Mouse (Mus musculus) thymus, postnatal 14 days (tissue): ENCODE measurements around the gene Myo3b.

Experiments
- DNase-seq: peaks from one replicate; pipeline ENCODE4 v3.0.0; 2021

The Myo3b gene

DNA sequence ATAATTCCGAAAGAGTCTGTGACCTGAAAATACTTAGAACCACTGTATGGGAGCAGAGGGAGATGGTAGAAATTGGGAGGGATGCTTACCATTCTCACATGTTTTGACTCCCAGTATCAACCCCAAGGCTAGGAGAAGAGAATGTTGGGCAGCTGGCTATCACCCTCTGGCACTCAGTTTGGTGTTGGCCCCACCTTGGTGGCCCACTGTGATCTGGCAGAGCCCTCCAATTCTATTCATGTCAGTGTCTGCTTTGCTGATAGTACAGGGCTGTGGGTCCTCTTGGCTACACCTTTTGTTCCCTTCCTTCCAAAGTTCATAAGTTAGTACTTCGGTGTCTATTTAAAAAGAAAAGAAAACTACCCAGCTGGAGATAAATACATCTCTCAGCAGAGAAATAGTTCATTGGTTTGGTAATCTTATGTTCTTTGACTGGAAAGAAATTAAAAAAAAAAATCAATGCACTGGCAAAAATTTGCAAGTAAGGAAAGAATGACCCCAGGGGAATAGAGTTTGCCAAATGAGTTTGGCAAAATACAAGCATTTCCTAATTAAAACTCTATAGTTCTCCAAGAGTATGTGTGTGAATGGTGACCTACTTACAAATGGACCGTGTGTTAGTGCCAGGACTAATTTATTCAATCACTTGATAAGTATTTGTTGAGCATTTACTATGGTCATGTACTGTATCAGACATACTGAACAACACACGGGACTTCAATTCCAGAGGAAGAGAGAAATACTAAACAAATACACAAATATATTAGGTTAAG is 98.5 kb downstream of the Myo3b start:
- DNase-seq: no peak

- no peak for DNase-seq
Measured at GRCm38 (mm10) chr2:70143543-70144188, 104.7 kb downstream of the Myo3b start.

DNA sequence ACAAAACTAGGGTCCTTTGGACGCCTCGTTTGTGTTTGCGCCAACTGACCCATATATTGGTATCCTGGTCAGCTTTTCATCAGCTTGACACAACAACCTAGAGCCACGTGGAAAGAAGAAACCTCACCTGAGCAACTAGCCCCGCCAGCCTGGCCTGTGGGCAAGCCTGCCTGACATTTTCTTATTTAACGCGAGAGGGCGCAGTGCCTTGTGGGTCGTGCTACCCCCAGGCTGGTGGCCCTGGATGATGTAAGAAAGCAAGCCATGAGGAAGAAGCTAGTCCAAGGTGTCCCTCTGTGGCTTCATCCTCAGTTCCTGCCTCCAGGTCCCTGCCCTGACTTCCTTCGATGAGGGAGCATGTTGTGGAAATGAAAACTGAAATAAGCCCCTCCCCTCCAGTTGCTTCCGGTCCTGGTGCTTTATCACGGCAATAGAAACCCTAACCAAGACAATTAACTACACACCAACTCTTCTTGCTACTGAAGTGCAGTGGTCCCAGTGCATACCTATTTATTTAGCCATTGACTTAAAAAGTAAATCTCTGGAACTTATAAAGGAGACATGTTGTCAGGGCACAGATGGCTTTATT is 108.2 kb downstream of the Myo3b start:
- peak; percentile 3 for DNase-seq

DNA sequence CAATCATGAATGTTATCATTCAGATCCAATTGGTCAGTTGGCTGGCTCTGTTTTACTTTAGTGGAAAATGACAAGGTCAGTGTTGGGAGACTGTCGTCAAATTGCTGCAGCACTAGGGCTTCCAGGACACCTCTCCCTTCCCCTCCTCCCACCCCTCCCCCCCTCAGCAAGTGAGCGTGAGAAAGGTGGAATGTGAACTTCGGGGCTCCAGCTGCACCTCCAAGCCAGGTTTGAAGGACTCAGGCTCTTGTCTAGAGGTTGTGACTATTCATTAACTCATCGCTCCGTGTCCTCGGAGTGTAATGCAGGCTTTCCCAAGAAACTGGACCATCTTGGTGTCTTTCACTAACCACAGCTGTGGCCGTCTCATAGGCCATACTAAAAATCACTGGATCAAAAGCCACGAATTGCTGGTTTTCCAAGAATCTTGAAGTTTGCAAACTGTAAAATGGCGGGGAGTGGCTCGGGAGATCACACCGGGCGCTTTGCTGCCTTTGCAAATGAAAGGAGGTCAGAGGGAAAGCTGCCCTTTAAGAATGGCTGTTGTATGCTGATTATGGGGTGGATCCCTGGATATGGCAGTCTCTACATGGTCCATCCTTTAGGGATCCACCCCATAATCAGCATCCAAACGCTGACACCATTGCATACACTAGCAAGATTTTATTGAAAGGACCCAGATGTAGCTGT is 110.0 kb downstream of the Myo3b start:
- no peak for DNase-seq

DNA sequence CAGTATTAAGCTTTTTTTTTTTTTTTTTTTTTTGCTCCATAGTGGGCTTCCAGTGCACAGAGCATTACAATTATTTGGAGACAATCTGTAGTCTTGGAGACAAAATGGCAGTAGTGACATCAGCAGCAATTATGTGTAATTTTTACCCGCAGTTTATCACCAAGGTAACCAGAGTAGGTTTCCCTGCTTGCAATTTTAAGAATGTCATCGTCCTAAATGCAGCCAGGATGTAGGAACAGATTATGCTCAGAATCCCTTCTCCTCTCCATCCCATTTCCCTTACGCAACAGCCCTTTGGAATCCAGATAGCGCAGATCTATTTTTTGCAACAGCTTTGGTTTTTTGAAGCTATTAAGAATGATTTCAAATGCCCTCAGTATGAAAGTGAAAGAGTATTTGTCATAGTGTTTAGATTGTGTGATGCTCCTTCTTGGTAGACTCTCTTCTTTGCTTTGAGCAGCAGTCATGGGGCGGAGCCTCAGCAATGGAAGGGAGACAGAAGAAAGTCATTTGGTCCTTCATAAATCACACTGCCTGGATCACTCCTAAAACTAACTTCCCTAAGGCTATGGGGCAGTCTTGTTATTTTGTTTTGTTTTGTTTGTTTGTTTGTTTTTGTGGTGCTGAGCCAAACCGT is 111.6 kb downstream of the Myo3b start:
- no peak for DNase-seq

DNA sequence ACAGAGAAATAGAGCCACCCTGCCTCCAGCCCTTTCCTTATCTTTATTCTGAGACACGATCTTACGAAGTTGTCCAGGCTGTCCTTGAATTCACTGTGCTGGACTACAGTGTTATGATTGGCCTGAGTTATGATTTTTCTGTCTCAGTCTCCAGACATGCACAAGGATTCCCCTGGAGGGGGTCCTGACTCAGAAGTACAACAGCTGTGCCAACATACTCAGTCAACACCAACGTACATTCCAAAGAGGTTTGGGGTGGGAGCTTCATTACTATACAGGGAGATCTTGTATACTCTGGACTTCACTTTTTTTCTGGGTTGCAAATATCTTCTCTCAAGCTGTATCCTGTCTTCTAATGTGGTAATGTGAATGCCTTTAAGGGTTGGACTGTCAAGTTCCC is 113.0 kb downstream of the Myo3b start:
- DNase-seq: no peak

GRCm38 (mm10) chr2:70155226-70155836 is 116.4 kb downstream of the Myo3b start:
- DNase-seq: no peak

GRCm38 (mm10) chr2:70159543-70159942 is 120.6 kb downstream of the Myo3b start:
- no peak for DNase-seq

GRCm38 (mm10) chr2:70166231-70166630 is 127.3 kb downstream of the Myo3b start:
- no peak for DNase-seq

- DNase-seq: no peak
Measured at GRCm38 (mm10) chr2:70167944-70168935, 129.3 kb downstream of the Myo3b start.

- no peak for DNase-seq
Measured at GRCm38 (mm10) chr2:70170469-70170868, 131.5 kb downstream of the Myo3b start.

DNA sequence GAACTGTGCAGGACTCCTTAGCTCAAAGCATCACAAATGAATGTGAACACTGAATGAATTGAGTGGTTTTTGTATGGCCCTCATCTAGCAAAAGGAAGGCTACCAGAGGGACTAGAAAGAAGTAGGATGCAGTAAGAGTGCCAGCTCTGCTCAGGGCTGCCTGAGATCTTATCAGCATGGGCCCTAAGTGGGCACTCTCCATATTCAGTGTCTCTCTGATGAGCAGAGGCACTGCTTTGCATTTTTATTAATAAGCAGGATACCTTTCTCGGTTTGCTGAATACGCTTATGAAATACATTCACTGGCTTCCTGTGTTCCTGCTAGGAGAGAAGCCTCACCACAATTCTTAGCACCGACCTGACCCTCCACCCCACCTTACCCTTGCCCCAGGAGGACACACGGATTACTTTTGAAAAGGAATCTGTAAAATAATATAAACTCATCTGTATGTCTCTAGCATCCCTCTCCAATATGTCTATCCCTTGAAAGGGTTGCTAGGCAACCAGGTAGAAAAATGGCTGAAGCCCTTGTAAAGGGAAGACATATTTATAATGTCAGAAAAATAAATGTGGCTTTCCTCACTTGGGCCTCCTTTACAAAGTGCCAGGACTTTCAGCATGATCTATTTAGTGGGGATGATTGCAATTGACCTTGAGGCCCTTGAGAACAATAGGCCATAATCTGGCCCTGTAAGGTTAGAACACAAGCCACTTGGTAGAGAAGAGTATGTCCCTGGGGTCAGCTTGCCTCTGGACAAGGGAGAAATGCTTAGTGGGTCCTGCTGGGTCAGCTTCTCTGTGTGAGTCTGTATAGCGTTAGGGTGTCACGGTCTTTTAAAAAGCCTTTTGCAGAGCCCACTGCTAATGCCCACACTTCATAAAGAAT is 138.1 kb downstream of the Myo3b start:
- DNase-seq: no peak

- no peak for DNase-seq
Measured at GRCm38 (mm10) chr2:70177709-70178030, 138.7 kb downstream of the Myo3b start.

- no peak for DNase-seq
Measured at GRCm38 (mm10) chr2:70178241-70178640, 139.3 kb downstream of the Myo3b start.

DNA sequence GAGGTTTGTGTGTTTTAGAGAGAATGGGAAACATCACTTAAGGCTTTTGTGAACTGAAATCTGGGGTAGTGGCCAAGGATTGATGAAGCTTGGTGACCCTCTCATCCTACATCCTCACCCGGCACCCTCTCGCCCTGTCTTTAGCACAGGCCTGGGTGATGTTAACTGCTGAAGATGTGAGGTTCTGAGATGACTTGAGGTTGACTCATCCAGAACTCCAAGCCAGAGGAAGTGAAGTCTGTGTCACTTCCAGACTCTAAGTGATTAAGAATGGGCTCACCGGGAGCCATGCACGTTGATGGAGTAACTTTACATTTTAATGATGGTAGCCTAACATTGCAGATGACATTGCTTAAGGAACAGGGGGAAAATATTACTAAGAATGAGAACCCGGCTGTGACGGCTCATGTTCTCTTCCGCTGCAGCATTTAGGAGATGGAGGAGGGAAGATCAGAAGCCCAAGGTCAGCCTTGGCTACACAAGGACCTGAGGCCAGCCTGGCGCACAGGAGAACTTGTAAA is 143.3 kb downstream of the Myo3b start:
- DNase-seq: no peak

GRCm38 (mm10) chr2:70187040-70187439 is 148.1 kb downstream of the Myo3b start:
- DNase-seq: no peak

GRCm38 (mm10) chr2:70195418-70196248 is 156.7 kb downstream of the Myo3b start:
- no peak for DNase-seq

- no peak for DNase-seq
Measured at GRCm38 (mm10) chr2:70201796-70202555, 163.1 kb downstream of the Myo3b start.
